Mouse (Mus musculus): ENCODE results near the gene Tnfsf13. TPM values are rescaled to one million over a fixed set of nuclear protein-coding genes. Genes with fewer than 3 reads are reported as not detected.

Tnfsf13 gene
- total and polyA plus RNA-seq, 3 experiments: 0.13 to 0.19 TPM; not detected in 1

- H3K4me1 ChIP-seq (ENCODE audit: control insufficient read depth in 1 of 2, insufficient read depth in 2 of 2, low read length in 2 of 2): peaks cover 0 to 14% of the 10 kb centered on the region in 2 experiments; a peak in 3 of 4 replicates
- DNase-seq (ENCODE audit: low read depth, low spot score): no peak
- H3K9ac ChIP-seq (ENCODE audit: control insufficient read depth, low read depth, low read length, poor library complexity, severe bottlenecking): no peak within 1 kb of the TSS
- no peaks in the 10 kb centered on the region for H3K27me3 ChIP-seq (ENCODE audit: control insufficient read depth in 1 of 2, insufficient read depth in 2 of 2, low read length in 2 of 2)
- H3K9me3 ChIP-seq (replicated peaks; ENCODE audit: insufficient read depth, low read length): no peaks in the 10 kb centered on the region
- TF ChIP-seq ZKSCAN1 (IDR thresholded peaks at IDR 0.05; ENCODE audit: low read depth, low read length) (no peak), CTCF (IDR thresholded peaks at IDR 0.05 in 2 of 3, conservative IDR thresholded peaks at IDR 0.05 in 1 of 3; ENCODE audit: control insufficient read depth in 1 of 3, insufficient read depth in 1 of 3, low read depth in 2 of 3, low read length in 3 of 3, poor library complexity in 1 of 3, severe bottlenecking in 1 of 3) (no peak), TAL1 (IDR thresholded peaks at IDR 0.05; ENCODE audit: low read length) (no peak), BHLHE40 (IDR thresholded peaks at IDR 0.05; ENCODE audit: borderline replicate concordance, low read depth, low read length) (no peak), GABPA (IDR thresholded peaks at IDR 0.05; ENCODE audit: low read depth, low read length) (no peak), USF1 (IDR thresholded peaks at IDR 0.05; ENCODE audit: low read depth, low read length) (no peak), KAT2A (conservative IDR thresholded peaks at IDR 0.05; ENCODE audit: low read depth, low read length) (no peak), CHD2 (IDR thresholded peaks at IDR 0.05; ENCODE audit: low read length) (no peak), SIN3A (IDR thresholded peaks at IDR 0.05; ENCODE audit: low read length) (no peak), ELF1 (IDR thresholded peaks at IDR 0.05; ENCODE audit: low read depth, low read length) (no peak), ZNF384 (IDR thresholded peaks at IDR 0.05; ENCODE audit: low read depth, low read length) (no peak), MXI1 (IDR thresholded peaks at IDR 0.05; ENCODE audit: low read depth, low read length) (no peak), ZMIZ1 (IDR thresholded peaks at IDR 0.05; ENCODE audit: low read depth, low read length) (no peak), RCOR1 (IDR thresholded peaks at IDR 0.05; ENCODE audit: low read depth, low read length) (no peak), POLR2AphosphoS2 (IDR thresholded peaks at IDR 0.05; ENCODE audit: low read length) (no peak), UBTF (IDR thresholded peaks at IDR 0.05; ENCODE audit: borderline replicate concordance, insufficient read depth, low read depth, low read length) (no peak), POLR2A (IDR thresholded peaks at IDR 0.05; ENCODE audit: control insufficient read depth in 1 of 2, insufficient read depth in 1 of 2, low read depth in 1 of 2, low read length in 2 of 2, poor library complexity in 1 of 2) (no peak), MAZ (IDR thresholded peaks at IDR 0.05; ENCODE audit: low read depth, low read length) (no peak)
- H3K79me2 ChIP-seq (ENCODE audit: control insufficient read depth, insufficient read depth, low read length, poor library complexity): no peaks in the 10 kb centered on the region
- no peak within 1 kb of the TSS for H3K27ac ChIP-seq (ENCODE audit: control insufficient read depth, low read depth, low read length)
- H3K36me3 ChIP-seq (ENCODE audit: control insufficient read depth in 1 of 2, insufficient read depth in 2 of 2, low read length in 2 of 2): peaks cover 0 to 5% of the 10 kb centered on the region in 2 experiments; a peak in 1 of 4 replicates
- H3K4me3 ChIP-seq (ENCODE audit: control insufficient read depth in 1 of 2, insufficient read depth in 1 of 2, low read depth in 2 of 2, low read length in 2 of 2): no peak within 1 kb of the TSS
Observed at GRCm38 (mm10) chr11:69695361-69696181, 10.0 kb upstream of the Tnfsf13 start, which contains the start of the genes Tnfsf12 and Tnfsfm13. Tnfsf12 (minus strand) TSS chr11:69695849. Tnfsfm13 (minus strand) TSS chr11:69696098.

GRCm38 (mm10) chr11:69695046-69695360 is 9.4 kb upstream of the Tnfsf13 start:
- Histone ChIP-seq H3K27ac (ENCODE audit: control insufficient read depth, low read depth, low read length) (no peak overlapping the region), H3K27me3 (ENCODE audit: control insufficient read depth in 1 of 2, insufficient read depth in 2 of 2, low read length in 2 of 2) (no peaks in the 10 kb centered on the region), H3K9me3 (replicated peaks; ENCODE audit: insufficient read depth, low read length) (no peaks in the 10 kb centered on the region), H3K79me2 (ENCODE audit: control insufficient read depth, insufficient read depth, low read length, poor library complexity) (no peaks in the 10 kb centered on the region), H3K36me3 (ENCODE audit: control insufficient read depth in 1 of 2, insufficient read depth in 2 of 2, low read length in 2 of 2) (peaks cover 0 to 5% of the 10 kb centered on the region in 2 experiments; a peak in 1 of 4 replicates), H3K4me3 (ENCODE audit: control insufficient read depth in 1 of 2, insufficient read depth in 1 of 2, low read depth in 2 of 2, low read length in 2 of 2) (no peak overlapping the region), H3K4me1 (ENCODE audit: control insufficient read depth in 1 of 2, insufficient read depth in 2 of 2, low read length in 2 of 2) (peaks cover 0 to 14% of the 10 kb centered on the region in 2 experiments; a peak in 3 of 4 replicates), H3K9ac (ENCODE audit: control insufficient read depth, low read depth, low read length, poor library complexity, severe bottlenecking) (no peak overlapping the region)
- TF ChIP-seq NELFE (IDR thresholded peaks at IDR 0.05; ENCODE audit: low read depth, low read length) (no peak), POLR2A (IDR thresholded peaks at IDR 0.05; ENCODE audit: control insufficient read depth in 1 of 2, insufficient read depth in 1 of 2, low read depth in 1 of 2, low read length in 2 of 2, poor library complexity in 1 of 2) (no peak), ZC3H11A (IDR thresholded peaks at IDR 0.05; ENCODE audit: low read depth, low read length) (no peak), UBTF (IDR thresholded peaks at IDR 0.05; ENCODE audit: borderline replicate concordance, insufficient read depth, low read depth, low read length) (no peak), MXI1 (IDR thresholded peaks at IDR 0.05; ENCODE audit: low read depth, low read length) (no peak)
- DNase-seq (ENCODE audit: low read depth, low spot score): no peak

All from MEL (cell line).